Mouse (Mus musculus) intestine, embryonic 15.5 days (tissue): ENCODE data around the gene Itga11. TPM values are rescaled to one million over a fixed set of nuclear protein-coding genes. Genes with fewer than 3 reads are reported as not detected.
A peak's percentile ranks its signal among the peaks of the same experiment; 100 is the strongest.

Source experiments
- ATAC-seq: fragments of 200-750 bp; cut with Nextera tagmentation; 2 replicates; pipeline ENCODE4 v1.8.0; 2017; ENCODE audit warnings: moderate TSS enrichment, moderate library complexity
- H3K27ac ChIP-seq: fragments of 300-500 bp; sonication (generic); 2 replicates; pipeline ENCODE4 v1.5.1; 2015; ENCODE audit warnings: mild to moderate bottlenecking, inconsistent platforms
- H3K27me3 ChIP-seq: fragments of 300-500 bp; sonication (generic); replicated peaks from 2 replicates; pipeline ENCODE4 v1.6.1; 2015; ENCODE audit warnings: inconsistent platforms
- H3K36me3 ChIP-seq: fragments of 300-500 bp; sonication (generic); 2 replicates; pipeline ENCODE4 v1.6.1; 2015; ENCODE audit warnings: inconsistent platforms
- H3K4me1 ChIP-seq: fragments of 300-500 bp; sonication (generic); replicated peaks from 2 replicates; pipeline ENCODE4 v1.6.1; 2015; ENCODE audit warnings: inconsistent platforms
- H3K4me2 ChIP-seq: fragments of 300-500 bp; sonication (generic); replicated peaks from 2 replicates; pipeline ENCODE4 v1.6.1; 2015; ENCODE audit warnings: mild to moderate bottlenecking, inconsistent platforms
- H3K4me3 ChIP-seq: fragments of 300-500 bp; sonication (generic); replicated peaks from 2 replicates; pipeline ENCODE4 v1.5.1; 2015; ENCODE audit warnings: inconsistent platforms
- H3K9ac ChIP-seq: fragments of 300-500 bp; sonication (generic); 2 replicates; pipeline ENCODE4 v1.6.1; 2015; ENCODE audit warnings: inconsistent platforms
- H3K9me3 ChIP-seq: fragments of 300-500 bp; sonication (generic); 2 replicates; pipeline ENCODE4 v1.6.1; 2016; ENCODE audit warnings: inconsistent platforms
- WGBS: fragments of 180-500 bp; shearing (Covaris S2); methylation state at CpG from one replicate; pipeline ENCODE4 v1.1.7; 2015; 5-methylcytosine and 5-hydroxymethylcytosine counted together
- polyA plus RNA-seq: library from polyadenylated mRNA; unstranded; fragments of >200 nt; fragmentation: Nextera tagmentation; extraction: Ambion mirVana; gene quantifications from 2 replicates; pipeline ENCODE4 v1.2.1, GENCODE M21; 2015

Itga11 gene
- polyA plus RNA-seq, 1 experiment from 2014 or later: 3.0 TPM

DNA sequence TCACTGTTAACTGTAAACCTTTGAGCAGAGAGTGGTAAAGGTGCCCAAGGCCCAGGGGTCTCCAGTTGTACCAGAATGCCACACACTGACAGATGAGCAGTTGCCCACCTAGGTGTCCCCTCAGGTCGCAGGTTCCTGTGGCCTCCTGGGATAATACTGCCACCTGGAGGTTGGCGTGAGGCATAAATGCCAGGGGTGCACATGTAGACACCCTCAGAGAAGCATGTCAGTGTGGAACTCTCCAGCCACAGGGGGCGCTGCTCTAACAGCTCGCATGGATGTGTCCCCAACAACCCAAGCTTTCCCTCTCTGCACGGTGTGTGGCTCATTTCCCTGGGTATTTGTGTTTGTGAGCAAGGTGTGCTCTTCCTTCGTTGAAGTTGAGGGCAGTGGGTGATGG is 48.8 kb downstream of the Itga11 start:
- Histone ChIP-seq H3K27ac (no peak overlapping the region), H3K27me3 (no peaks in the 10 kb centered on the region), H3K4me2 (no peak overlapping the region), H3K9me3 (no peaks in the 10 kb centered on the region), H3K36me3 (no peaks in the 10 kb centered on the region), H3K4me1 (no peaks in the 10 kb centered on the region), H3K9ac (no peak overlapping the region), H3K4me3 (no peak overlapping the region)
- no peak for ATAC-seq
- WGBS: 60% methylated on average over 6 of the region's 6 CpGs

DNA sequence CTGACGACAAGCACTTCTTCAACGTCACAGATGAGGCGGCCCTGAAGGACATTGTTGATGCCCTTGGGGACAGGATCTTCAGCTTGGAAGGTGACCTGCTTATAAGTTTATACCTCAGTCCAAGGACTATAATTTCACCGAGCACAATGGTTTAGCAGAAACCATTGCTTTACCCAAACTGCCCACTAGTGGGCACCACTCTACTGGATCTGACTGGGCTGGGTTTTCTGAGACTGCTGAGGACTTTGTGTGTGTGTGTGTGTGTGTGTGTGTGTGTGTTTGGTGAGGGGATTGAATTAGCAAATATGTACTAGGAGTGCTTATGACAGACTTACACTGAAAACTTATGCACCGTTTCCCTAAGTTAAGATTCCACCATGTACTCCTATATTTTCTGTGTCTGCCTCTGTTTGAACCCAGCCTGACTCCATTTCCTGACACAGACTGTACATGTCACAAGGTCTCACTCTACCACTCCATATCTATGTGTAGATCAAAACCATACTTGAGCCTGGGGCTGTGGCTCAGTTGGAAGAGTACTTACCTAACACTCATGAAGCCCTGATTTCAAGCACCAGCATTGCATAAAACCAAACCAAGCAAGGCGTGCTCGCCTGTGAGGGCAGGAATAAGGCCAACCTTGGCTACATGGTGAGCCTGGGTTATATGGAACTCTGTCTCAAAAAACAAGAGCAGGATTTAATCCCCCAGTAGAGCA is 67.1 kb downstream of the Itga11 start:
- no peak for ATAC-seq
- Histone ChIP-seq H3K4me1 (no peaks in the 10 kb centered on the region), H3K4me3 (no peak overlapping the region), H3K9ac (no peak overlapping the region), H3K4me2 (no peak overlapping the region), H3K27ac (no peak overlapping the region), H3K36me3 (no peaks in the 10 kb centered on the region), H3K27me3 (no peaks in the 10 kb centered on the region), H3K9me3 (no peaks in the 10 kb centered on the region)
- 54% methylated on average over 7 of the region's 7 CpGs for WGBS

DNA sequence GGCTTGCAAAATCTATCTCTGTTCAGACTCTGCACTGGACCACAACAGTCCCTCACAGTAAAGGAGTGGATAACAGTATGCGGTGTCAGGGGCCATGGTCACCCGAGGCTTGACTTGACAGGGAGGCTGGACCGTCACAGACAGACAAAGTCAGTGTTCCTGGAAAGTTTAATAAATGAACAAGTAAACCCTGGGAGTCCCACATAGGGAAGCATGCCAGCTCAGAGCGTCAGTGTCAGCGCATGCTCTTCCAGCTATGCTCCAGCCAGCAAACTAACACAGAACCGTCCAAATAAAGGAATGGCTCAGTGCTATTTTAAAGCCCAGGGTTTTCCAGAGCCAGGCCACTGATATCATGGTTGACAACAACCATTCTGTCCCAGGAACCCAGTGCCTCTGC is 69.0 kb downstream of the Itga11 start:
- Histone ChIP-seq H3K27ac (no peak overlapping the region), H3K9ac (no peak overlapping the region), H3K4me2 (no peak overlapping the region), H3K9me3 (no peaks in the 10 kb centered on the region), H3K4me1 (no peaks in the 10 kb centered on the region), H3K4me3 (no peak overlapping the region), H3K27me3 (no peaks in the 10 kb centered on the region), H3K36me3 (no peaks in the 10 kb centered on the region)
- WGBS: 55% methylated on average over 6 of the region's 6 CpGs
- ATAC-seq: no peak

DNA sequence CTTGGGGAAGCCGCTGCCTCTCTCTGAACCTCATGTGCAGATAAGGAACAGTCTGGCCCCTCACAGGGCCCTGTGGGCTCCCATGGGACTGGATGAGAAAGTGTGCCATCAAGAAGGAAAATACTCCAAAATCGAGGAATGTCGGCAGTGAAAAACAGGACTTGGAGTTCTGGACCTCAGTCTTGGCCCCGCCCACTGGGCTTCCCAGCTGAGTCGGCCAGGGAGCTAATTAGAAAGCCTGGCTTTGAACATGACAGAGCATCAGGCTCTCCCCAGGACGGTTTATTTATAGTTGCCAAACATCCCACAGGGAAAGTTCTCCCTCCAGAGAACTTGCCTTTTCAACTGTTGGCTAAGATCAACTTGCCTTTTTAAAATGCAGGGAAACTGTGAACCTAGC is 72.0 kb downstream of the Itga11 start:
- Histone ChIP-seq H3K27me3 (no peaks in the 10 kb centered on the region), H3K36me3 (no peaks in the 10 kb centered on the region; the same call in 1 of the 2 replicates), H3K9me3 (no peaks in the 10 kb centered on the region), H3K9ac (no peak overlapping the region), H3K4me1 (no peaks in the 10 kb centered on the region), H3K27ac (no peak overlapping the region), H3K4me2 (no peak overlapping the region), H3K4me3 (no peak overlapping the region)
- 53% methylated on average over 6 of the region's 6 CpGs for WGBS
- ATAC-seq: no peak

DNA sequence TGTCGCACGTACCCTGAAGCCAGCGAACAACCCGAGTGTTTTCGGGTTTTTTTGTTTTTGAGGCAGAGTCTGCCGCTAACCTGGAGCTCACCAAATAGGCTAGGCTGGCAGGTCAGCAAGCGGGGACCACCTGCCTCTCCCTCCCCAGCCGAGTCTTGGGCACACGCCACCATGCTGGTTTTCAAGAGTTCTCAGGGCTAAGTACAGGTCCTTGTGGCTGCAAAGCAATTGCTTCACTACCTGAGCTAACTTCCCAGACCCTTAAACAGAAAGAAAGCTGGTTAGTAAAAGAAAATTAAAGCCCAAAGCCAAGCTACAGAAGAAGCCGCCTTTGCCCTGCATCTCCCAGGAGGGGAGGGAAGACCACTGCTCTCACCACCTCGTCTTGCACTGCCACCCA is 72.8 kb downstream of the Itga11 start:
- H3K27ac ChIP-seq: no peak overlapping the region
- H3K27me3 ChIP-seq: no peaks in the 10 kb centered on the region
- no peak for ATAC-seq
- H3K4me3 ChIP-seq: no peak overlapping the region
- WGBS: 88% methylated on average over 11 of the region's 11 CpGs
- no peak overlapping the region for H3K4me2 ChIP-seq
- H3K9ac ChIP-seq: no peak overlapping the region
- no peaks in the 10 kb centered on the region for H3K4me1 ChIP-seq
- H3K9me3 ChIP-seq: no peaks in the 10 kb centered on the region
- H3K36me3 ChIP-seq: no peaks in the 10 kb centered on the region; the same call in 1 of the 2 replicates

DNA sequence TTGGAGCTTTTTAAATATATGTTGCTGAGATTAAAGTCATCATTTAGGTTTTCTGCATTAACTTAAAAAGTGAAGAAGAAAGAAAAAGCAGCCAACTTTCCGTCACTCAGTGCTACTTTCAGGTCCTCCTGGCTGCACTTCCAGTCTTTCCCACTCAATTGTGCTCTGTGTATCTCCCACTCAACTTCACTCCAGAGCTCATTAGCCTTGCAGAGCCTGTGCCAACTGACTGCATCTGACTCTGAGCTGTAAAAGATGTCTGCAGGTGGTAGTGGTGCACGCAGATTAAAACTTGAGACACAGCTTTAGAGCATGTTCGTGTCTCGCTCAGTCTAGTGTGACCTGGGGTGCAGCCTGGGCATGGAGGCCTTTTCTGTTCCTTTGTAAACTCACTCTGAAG is 80.7 kb downstream of the Itga11 start:
- no peaks in the 10 kb centered on the region for H3K4me1 ChIP-seq
- H3K36me3 ChIP-seq: no peaks in the 10 kb centered on the region; the same call in 1 of the 2 replicates
- no peak overlapping the region for H3K4me3 ChIP-seq
- no peaks in the 10 kb centered on the region for H3K9me3 ChIP-seq
- no peak overlapping the region for H3K9ac ChIP-seq
- 88% methylated on average over 4 of the region's 4 CpGs for WGBS
- no peak overlapping the region for H3K4me2 ChIP-seq
- no peaks in the 10 kb centered on the region for H3K27me3 ChIP-seq
- ATAC-seq: no peak
- H3K27ac ChIP-seq: no peak overlapping the region

DNA sequence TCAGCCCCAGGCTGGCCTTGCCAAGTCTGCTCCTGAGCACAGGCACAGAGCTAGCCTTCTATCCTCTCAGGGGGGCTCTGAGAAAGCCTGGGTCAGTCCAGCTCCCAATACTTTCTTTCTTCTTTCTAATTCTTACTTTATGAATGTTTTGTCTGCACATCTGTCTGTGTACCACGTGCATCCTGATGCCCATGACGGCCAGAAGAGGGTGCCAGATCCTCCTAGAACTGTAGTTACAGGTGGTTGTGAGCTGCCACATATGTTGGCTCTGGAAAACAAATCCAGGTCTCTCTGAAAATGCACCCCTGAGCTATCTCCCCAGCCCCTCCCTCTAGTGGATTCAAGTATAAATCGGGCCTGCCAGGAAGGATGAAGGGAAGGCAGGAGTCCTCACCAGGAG is 82.0 kb downstream of the Itga11 start:
- H3K27ac ChIP-seq: no peak overlapping the region
- H3K9ac ChIP-seq: no peak overlapping the region
- H3K4me1 ChIP-seq: no peaks in the 10 kb centered on the region
- no peak overlapping the region for H3K4me2 ChIP-seq
- H3K9me3 ChIP-seq: no peaks in the 10 kb centered on the region
- no peak overlapping the region for H3K4me3 ChIP-seq
- ATAC-seq: no peak
- no peaks in the 10 kb centered on the region for H3K36me3 ChIP-seq
- no peaks in the 10 kb centered on the region; the same call in 1 of the 2 replicates for H3K27me3 ChIP-seq
- 43% methylated on average over 3 of the region's 3 CpGs for WGBS

DNA sequence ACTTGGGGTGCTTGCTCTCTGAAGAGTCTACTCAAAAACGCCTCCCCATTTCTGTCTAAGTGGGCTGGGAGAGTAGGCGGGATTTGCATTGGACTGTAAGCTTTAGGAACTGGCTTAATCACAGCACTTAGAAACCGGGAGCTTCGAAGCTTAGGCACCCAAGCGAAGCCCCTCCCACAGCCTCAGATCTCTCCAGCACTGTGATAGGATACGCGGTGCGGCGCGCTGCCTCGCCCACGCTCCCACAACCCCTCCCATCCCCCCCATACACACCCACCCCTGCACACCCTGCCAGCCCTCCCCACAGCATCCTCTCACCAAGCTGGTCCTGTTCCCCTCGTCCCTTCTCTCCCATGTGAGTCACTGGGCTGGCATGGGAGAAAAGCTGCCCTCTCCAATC is 85.9 kb downstream of the Itga11 start:
- no peak overlapping the region for H3K4me3 ChIP-seq
- no peaks in the 10 kb centered on the region; the same call in 1 of the 2 replicates for H3K27me3 ChIP-seq
- H3K27ac ChIP-seq: no peak overlapping the region
- H3K9ac ChIP-seq: no peak overlapping the region
- peak overlapping the region; percentile 41 for H3K4me2 ChIP-seq
- H3K9me3 ChIP-seq: no peaks in the 10 kb centered on the region
- no peaks in the 10 kb centered on the region for H3K36me3 ChIP-seq
- WGBS: 9% methylated on average over 13 of the region's 13 CpGs
- no peaks in the 10 kb centered on the region for H3K4me1 ChIP-seq
- 0 out of 2 replicates have a peak, but pooled peaks have one; percentile 41 for ATAC-seq

DNA sequence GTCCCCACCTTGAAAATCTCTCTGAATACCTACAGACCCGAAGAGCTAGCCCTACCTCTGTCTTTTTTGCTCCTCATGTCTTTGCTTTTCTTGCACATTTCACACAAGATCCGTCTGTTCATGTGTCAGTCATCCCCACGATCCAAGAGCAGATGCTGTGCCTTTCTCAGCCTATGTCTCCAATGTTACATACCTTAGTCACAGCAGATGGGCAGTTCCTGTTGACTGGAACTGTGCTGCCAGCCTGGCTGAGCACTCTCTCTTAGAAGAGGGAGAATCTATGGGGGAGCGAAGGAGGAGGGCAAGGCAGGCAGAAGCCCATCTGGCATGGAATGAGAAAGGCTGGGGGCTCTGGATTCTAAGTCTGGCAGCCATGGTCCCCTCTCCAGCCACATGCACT is 87.7 kb downstream of the Itga11 start:
- no peaks in the 10 kb centered on the region; the same call in 1 of the 2 replicates for H3K27me3 ChIP-seq
- no peak overlapping the region for H3K4me2 ChIP-seq
- H3K9me3 ChIP-seq: no peaks in the 10 kb centered on the region
- no peak overlapping the region for H3K9ac ChIP-seq
- no peak overlapping the region for H3K4me3 ChIP-seq
- no peak for ATAC-seq
- no peak overlapping the region for H3K27ac ChIP-seq
- H3K4me1 ChIP-seq: no peaks in the 10 kb centered on the region
- H3K36me3 ChIP-seq: no peaks in the 10 kb centered on the region
- 83% methylated on average over 4 of the region's 4 CpGs for WGBS

DNA sequence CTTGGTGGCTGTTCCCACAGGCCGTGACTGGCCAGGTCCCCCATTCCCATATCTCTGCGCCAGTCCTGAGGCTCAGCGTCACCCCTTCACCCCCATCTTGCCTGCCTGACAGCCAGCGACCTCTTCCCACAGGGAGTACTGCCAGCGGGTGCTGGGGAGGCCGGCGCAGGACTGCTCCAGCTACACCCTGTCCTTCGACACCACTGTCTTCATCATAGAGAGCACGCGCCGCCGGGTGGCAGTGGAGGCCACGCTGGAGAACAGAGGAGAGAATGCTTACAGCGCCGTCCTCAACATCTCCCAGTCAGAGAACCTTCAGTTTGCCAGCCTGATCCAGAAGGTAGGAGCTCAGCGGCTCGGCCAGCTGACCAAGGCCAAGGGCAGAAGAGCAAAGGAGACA is 89.8 kb downstream of the Itga11 start:
- no peaks in the 10 kb centered on the region for H3K4me1 ChIP-seq
- no peaks in the 10 kb centered on the region for H3K9me3 ChIP-seq
- H3K4me3 ChIP-seq: no peak overlapping the region
- no peak for ATAC-seq
- H3K4me2 ChIP-seq: no peak overlapping the region
- no peaks in the 10 kb centered on the region for H3K36me3 ChIP-seq
- H3K27ac ChIP-seq: no peak overlapping the region
- H3K9ac ChIP-seq: no peak overlapping the region
- H3K27me3 ChIP-seq: no peaks in the 10 kb centered on the region; the same call in 1 of the 2 replicates
- WGBS: 73% methylated on average over 17 of the region's 17 CpGs

DNA sequence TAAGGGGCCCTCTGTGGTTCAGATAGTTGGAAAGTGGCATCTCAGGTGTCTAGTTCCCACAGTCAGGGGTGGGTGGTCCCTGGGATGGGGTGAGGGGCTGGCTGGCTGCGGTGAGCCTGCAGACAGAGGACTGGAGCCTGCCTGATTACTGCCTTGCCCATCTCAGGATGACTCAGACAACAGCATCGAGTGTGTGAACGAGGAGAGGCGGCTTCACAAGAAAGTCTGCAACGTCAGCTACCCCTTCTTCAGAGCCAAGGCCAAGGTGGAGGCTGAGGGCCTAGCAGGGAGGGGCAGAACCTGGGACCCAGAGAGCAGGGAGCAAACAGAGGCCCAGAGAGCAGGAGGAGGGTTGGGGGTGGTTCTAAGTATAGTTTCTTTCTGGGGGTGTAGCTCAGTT is 90.7 kb downstream of the Itga11 start:
- 68% methylated on average over 5 of the region's 5 CpGs for WGBS
- no peak for ATAC-seq
- Histone ChIP-seq H3K27ac (no peak overlapping the region), H3K9me3 (no peaks in the 10 kb centered on the region), H3K36me3 (no peaks in the 10 kb centered on the region), H3K4me1 (no peaks in the 10 kb centered on the region), H3K27me3 (no peaks in the 10 kb centered on the region; the same call in 1 of the 2 replicates), H3K4me3 (no peak overlapping the region), H3K4me2 (no peak overlapping the region), H3K9ac (no peak overlapping the region)

DNA sequence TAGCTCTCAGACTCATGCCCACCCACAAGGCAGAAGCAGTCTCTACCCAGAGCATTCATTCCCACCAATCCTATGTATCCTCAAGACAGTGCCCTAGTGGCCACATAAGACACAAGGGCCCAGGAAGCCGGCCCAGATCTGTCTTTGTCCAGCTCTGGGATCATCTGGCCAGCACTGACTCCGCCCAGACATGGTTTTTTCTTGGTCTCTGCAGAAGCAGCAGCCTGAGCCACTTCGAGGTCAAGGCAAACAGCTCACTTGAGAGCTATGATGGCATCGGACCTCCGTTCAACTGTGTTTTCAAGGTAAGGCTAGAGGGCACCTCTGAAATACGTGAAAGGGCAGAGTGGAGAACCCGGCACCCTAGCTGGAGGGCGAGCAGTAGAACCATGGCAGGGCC is 95.1 kb downstream of the Itga11 start:
- 62% methylated on average over 8 of the region's 8 CpGs for WGBS
- no peak overlapping the region for H3K27ac ChIP-seq
- no peak overlapping the region for H3K9ac ChIP-seq
- no peak overlapping the region for H3K4me3 ChIP-seq
- H3K4me1 ChIP-seq: 0 out of 2 replicates have a peak, but pooled peaks cover 2% of the 10 kb centered on the region
- ATAC-seq: no peak
- no peaks in the 10 kb centered on the region for H3K27me3 ChIP-seq
- H3K4me2 ChIP-seq: no peak overlapping the region
- no peaks in the 10 kb centered on the region for H3K9me3 ChIP-seq
- no peaks in the 10 kb centered on the region for H3K36me3 ChIP-seq

DNA sequence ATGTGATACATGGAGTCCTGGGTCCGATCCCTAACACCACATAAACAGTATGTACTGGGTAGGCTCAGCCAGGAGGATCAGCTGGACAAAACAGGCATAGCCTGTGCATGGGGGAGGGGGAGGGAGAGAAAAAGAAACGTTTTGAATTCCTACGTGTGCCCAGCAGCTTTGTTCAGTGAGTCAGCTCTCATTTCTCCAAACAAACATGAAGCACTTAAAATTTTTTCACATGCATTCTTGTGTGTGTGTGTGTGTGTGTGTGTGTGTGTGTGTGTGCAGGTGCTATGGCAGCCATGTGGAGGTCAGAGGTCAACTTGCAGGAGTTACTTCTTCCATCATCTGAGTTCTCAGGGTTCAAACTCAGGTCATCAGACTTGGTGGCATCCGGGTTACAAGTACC is 97.8 kb downstream of the Itga11 start:
- no peak for ATAC-seq
- WGBS: 30% methylated on average over 4 of the region's 4 CpGs

More for the DNA sequence above, 97.8 kb downstream of the Itga11 start:
- H3K4me1 ChIP-seq: 0 out of 2 replicates have a peak, but pooled peaks cover 4% of the 10 kb centered on the region
- H3K4me3 ChIP-seq: no peak overlapping the region
- H3K27me3 ChIP-seq: no peaks in the 10 kb centered on the region
- no peak overlapping the region for H3K4me2 ChIP-seq
- H3K9ac ChIP-seq: no peak overlapping the region
- H3K27ac ChIP-seq: no peak overlapping the region
- no peaks in the 10 kb centered on the region for H3K9me3 ChIP-seq
- no peaks in the 10 kb centered on the region for H3K36me3 ChIP-seq
